Mouse (Mus musculus) inflammation-experienced regulatory T-cells, adult 6 months (primary cell): ENCODE results near the gene Inpp1. TPM values are rescaled to one million over a fixed set of nuclear protein-coding genes. Genes with fewer than 3 reads are reported as not detected.

Source experiments
- ATAC-seq: one replicate; pipeline ENCODE4 v1.8.0; 2017
- polyA plus RNA-seq, 3 experiments: library from polyadenylated mRNA; unstranded; fragments of 100-300 nt; shearing (Covaris generic); gene quantifications; one replicate each; pipeline ENCODE4 v1.2.1; 2017

Inpp1 gene
- 100 to 1,000 TPM in 2 of 3 experiments, 10 to 100 TPM in 1; 96.3 to 126 (median 110) TPM for polyA plus RNA-seq

- peak; percentile 85 for ATAC-seq
Measured at GRCm38 (mm10) chr1:52816910-52817812, at the start of gene Inpp1. Gene Inpp1 (minus strand): TSS chr1:52817688.

GRCm38 (mm10) chr1:52866007-52866406 lies 48.5 kb upstream of the Inpp1 start:
- no peak for ATAC-seq

DNA sequence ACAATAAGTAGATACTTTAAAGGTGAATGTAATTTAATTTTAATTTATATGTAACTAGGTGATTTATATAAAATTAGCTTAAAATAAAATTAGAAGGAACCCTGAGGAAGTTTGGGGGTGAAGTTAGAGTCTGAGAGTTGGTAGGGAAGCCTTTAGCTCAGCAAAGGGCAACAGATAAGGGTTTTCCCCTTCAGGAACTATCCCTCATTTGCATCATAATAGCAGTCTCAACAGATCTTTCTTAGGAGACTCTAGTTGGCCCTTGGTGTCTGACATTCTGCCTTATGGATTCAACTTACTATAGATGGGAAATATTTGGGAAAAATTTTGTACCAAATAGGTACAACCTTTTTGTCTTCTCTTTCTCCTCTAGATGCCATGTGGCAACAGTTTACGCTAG lies 46.7 kb upstream of the Inpp1 start:
- peak; percentile 52 for ATAC-seq

DNA sequence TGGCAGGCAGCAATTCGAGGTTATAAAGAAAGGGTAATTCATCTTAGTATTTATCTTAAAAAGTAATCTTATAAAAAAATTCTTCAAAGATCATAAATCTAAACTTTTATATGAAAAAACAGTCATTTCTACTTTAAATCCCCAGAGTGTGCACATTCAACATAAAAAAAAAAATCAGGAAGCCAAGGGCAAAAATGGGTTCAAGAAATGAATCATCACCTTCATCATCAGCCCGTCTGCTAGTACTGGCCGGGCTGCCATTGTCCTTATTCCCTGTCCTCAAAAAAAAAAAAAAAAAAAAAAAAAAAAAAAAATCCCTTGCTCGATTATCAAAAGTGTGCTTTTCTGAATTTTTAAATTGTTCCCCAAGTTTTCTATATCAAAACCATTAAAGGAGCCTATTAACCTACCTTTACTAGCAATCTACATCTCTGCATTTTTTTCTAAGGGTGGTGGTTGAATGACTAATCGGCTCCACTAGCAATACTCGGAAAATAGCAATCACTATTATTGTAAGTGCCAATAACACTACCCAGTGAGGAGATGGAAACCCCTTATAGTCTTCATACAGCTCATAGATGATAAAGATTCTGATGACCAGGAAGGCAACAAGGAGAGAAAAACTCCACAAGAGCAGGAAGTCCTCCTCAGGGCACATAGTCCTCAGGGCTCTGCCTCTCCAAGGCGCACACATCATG lies 38.6 kb upstream of the Inpp1 start:
- ATAC-seq: peak; percentile 48

- ATAC-seq: peak; percentile 73
Measured at GRCm38 (mm10) chr1:52854029-52854428, 36.5 kb upstream of the Inpp1 start.

DNA sequence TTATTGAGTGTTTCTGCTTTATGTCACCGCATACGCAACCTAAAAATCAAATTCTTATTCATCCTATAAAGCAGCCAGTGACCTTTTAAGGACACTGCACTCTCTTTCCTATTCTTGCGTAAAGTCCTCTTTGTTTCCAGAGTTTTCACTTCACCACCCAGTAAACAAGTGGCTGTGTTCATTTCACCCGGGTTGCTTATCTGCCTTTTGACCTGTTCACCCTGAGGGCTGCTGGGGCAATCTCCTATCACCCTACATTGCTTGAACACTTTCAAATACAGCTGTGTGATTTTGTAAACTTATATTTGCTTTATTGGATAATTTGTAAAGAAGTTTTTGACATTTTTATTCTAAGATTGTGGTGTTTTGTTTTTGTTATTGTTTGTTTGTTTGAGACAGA lies 31.9 kb upstream of the Inpp1 start:
- no peak for ATAC-seq

- ATAC-seq: no peak
Measured at GRCm38 (mm10) chr1:52846556-52846955, 29.1 kb upstream of the Inpp1 start.

DNA sequence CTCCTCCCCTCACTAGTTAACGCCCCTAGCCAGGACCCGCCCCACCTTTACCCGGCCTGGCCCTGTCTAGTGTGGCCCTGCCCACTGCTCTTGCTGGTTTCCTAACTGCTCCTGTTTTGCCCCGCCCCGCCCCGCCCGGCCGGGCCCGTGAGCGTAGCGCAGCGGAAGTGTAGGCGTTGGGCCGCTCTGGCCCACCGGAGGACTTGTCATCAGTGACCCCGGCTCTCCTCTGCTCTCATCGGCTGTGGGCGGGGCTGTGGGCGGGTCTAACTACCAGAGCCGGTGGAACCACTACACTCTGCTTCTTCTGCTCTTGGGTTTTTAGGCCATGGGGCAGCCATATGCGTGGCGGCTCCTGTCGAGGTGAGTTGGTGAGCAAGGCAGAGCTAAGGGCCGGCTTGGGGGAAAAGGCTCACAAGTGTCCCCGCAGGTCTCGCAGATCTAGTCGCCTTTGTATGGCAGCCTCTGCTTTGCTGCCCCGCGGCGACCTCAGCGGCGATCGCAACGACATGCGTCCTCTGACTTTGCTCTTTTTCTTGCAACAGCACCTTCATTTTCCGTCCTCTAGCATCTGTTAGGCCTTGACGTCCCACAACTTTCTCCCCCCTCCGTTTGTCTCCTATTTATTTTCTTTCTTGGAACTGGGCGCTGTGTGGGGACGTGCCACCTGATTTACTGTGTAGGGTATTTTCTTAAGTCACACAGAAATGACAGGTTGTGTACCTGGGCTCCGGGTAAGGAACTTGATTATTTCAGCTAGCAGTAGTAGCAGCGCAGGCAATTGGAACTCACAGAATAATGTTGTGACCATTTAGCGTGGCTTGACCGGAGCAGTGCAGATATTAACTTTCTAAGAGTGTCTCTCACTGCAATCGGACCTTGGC lies 27.5 kb upstream of the Inpp1 start, which contains the start of gene Hibch:
Gene Hibch, plus strand, starts transcription at position 148 of the 884 bp plus-strand sequence.
- peak; percentile 94 for ATAC-seq

DNA sequence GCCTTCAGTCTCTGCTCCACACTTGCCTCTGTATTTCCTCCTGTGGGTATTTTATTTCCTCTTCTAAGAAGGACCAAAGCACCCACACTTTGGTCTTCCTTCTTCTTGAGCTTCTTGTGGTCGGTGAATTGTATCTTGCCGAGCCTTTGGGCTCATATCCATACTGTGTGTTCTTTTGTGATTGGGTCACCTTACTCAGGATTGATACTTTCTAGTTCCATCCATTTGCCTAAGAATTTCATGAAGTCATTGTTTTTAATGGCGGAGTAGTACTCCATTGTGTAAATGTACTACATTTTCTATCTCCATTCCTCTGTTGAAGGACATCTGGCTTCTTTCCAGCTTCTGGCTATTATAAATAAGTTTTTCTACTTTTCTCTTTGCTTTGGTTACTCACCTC lies 26.9 kb upstream of the Inpp1 start:
- no peak for ATAC-seq

GRCm38 (mm10) chr1:52839099-52839498 lies 21.6 kb upstream of the Inpp1 start:
- no peak for ATAC-seq

- no peak for ATAC-seq
Measured at GRCm38 (mm10) chr1:52817813-52818147, 292 bp upstream of the Inpp1 start.

DNA sequence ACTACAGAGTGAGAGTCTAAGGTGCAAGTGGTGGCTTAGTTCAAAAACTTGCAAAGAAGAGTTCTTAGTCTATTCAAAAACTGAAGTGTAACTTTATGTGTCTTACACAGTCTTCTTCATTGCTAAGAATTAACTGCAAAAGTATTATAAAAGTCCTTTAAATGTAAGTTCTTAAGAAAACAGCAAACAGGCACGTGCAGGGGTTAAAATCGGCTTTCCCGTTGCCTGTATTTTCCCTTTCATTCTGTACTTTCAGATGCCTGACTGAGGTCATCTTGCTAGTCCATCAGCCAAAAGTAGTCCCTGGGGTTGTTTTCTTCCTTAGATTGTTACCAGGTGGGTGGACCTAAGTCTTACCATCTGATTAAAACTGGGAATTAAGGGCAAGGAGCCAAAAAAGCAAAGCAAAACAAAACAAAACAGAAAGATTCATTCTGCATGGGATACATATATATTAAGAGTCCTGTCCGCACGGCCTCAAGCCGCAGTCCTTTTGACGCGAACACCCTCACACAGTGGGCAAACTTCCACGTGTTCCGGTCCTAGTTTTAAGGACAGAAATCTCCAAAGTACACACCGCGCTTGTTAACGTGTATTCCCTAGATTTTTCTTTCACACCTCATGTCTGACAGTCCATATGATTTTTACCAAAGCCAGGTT lies 1.1 kb downstream of the Inpp1 start:
- ATAC-seq: no peak

DNA sequence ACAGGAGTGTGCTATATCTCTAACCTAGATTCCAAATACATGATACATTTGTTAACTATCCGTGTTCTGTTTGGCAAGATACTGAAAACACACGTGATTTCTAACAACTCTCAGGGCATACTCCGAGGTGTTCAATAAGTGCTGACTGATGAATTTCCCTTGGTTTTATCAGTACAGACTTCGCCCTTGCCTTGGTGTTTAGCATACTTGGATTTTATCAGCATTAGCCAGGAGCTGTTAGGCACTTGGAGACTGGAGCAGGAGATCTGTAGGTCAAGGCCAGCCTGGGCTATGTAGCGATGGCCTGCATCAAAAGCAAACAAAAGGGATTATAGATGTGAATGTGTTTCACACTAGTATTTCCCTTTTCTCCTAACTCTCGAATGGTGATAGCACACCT lies 9.0 kb downstream of the Inpp1 start:
- no peak for ATAC-seq

DNA sequence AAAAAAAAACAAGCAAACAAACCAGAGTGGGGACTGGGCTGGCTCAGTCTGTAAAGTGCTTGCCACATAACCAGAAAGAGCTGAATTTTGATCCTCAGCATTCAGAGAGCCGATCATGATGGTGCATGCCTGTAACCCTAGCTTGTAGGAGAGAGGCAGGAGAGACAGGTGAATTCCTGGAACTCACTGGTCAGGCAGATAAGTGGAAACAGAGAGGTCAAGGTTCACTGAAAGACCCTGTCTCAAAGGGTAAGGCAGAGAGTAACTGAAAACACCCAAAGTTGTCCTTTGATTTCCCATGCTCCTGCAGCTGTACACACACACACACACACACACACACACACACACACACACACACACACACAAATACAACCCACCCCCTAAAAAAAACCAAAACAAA lies 12.4 kb downstream of the Inpp1 start:
- ATAC-seq: no peak

- ATAC-seq: no peak
Measured at GRCm38 (mm10) chr1:52802406-52802975, 15.0 kb downstream of the Inpp1 start.

- no peak for ATAC-seq
Measured at GRCm38 (mm10) chr1:52801651-52802050, 15.8 kb downstream of the Inpp1 start.

DNA sequence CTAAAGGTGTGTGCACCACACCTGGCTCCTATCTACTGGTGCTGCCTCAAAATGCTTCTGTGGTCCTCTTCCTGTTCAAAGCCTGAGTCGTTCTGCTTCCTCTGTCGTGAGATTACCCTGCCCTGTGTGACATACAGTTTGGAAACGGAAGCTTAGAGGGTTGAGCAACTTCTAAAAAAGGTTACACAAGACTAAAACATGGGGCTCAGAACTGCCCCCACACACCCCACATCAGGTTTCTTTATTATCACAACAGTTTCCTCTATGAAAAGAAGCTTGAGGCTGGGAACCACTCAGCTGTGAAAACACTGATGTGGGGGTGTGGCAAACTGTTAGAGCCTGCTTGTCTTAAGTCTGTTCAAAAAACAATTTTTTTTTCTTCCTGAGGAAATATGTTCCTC lies 17.1 kb downstream of the Inpp1 start:
- peak; percentile 84 for ATAC-seq

DNA sequence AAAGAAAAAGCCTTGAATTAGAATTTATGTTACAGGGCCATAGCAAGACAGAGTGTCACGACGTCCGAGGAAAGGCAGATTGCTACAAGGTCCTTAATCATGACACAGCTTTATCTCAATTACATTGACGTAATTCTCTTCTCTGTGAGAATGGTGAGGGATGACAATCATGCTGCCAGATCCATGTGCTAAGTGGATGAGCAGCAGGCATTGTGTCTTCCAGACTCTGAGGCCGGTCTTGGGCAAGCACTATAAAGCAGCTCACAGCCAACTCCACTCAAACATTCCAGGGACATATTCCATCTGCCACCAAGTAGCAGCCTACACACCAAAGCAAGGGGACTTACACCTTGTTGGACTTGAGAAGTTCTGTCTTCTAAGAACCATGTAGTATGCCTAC lies 17.7 kb downstream of the Inpp1 start:
- ATAC-seq: no peak

GRCm38 (mm10) chr1:52799056-52799726 lies 18.3 kb downstream of the Inpp1 start:
- peak; percentile 70 for ATAC-seq

DNA sequence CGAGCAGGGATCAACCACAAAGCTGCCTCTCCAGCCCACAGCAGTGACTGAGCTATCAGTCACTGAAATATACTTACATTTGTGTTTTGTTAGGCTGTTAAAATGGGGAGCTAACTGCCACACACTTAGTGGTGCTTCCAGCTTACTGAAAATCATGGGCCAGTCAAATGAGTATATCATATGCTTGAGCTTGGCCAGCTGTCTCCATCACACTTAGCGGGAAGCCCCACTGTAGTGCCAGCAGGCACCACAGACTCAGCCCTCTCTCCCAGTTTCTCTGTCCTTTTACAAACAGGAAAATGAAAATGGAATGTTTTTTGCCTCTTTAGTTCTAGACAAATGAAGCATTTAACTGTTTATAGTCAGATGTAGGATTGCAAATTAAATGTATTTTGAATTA lies 21.6 kb downstream of the Inpp1 start:
- no peak for ATAC-seq

DNA sequence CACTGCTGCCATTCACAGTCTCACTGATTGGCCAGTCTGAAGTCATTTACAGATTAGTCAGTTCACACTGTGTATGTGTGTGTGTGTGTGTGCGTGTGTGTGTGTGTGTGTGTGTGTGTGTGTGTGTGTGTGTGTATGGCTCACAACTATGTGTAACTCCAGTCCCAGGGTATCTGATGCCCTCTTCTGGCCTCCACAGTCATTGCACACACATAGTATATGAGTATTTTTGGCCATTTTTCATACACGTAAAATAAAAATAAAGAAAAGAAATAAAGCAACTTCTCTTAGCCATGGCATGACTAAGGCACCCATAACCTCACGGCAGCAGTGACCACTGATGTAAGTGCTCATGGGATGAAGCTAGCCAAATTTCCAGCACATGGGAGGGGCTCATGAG lies 23.8 kb downstream of the Inpp1 start:
- no peak for ATAC-seq
